Mouse (Mus musculus): ENCODE data around the gene Ecsit. TPM values are rescaled to one million over a fixed set of nuclear protein-coding genes. Genes with fewer than 3 reads are reported as not detected.

Ecsit gene
- polyA plus RNA-seq, 2 experiments, result 30.6 to 37.5 TPM

- Histone ChIP-seq H3K4me1 (ENCODE audit: control insufficient read depth, insufficient read depth, low read length) (peaks cover 6% of the 10 kb centered on the region; the same call in 1 of the 2 replicates), H3K27me3 (ENCODE audit: control insufficient read depth, insufficient read depth, low read length) (no peaks in the 10 kb centered on the region), H3K9ac (ENCODE audit: low read depth, low read length, severe bottlenecking) (no peak overlapping the region), H3K9me3 (ENCODE audit: control insufficient read depth, low read length) (no peaks in the 10 kb centered on the region), H3K27ac (replicated peaks; ENCODE audit: low read depth, low read length) (no peak overlapping the region), H3K4me2 (replicated peaks; ENCODE audit: low read depth, low read length, severe bottlenecking) (no peak overlapping the region), H3K36me3 (ENCODE audit: control insufficient read depth, insufficient read depth, low read length) (peaks cover 54% of the 10 kb centered on the region), H3K4me3 (replicated peaks; ENCODE audit: low read length) (no peak overlapping the region)
- ATAC-seq (ENCODE audit: low FRiP score, low read depth), result no peak
- DNase-seq (ENCODE audit: low spot score), result no peak
- TF ChIP-seq POLR2A (IDR thresholded peaks at IDR 0.05; ENCODE audit: borderline replicate concordance, extremely low read depth, insufficient read depth, insufficient read length), result no peak
- WGBS, result 91% methylated on average over 11 of the region's 11 CpGs
Measured at GRCm38 (mm10) chr9:22065642-22066041, 19.6 kb downstream of the Ecsit start.

DNA sequence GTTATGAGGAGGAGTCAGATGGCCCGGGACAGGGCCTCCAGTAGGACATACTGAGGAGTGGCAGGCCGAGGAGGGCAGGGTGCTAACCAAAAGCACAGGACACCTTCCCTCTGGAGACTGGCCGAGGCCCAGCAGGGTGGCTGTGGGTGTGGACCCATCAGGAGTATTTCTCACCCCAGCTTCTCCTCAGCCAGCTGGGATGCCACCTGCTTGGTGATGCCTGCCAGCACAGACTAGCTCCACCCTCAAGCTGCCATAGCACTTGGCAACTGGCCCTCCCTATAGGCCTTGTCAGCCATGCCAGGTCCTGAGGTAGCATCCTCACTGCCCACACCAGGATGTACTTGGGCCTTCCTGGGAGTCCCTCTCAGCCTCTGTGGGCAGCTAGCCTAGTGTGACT, 20.9 kb downstream of the Ecsit start:
- WGBS, result 88% methylated on average over 3 of the region's 3 CpGs
- H3K9ac ChIP-seq (ENCODE audit: low read depth, low read length, severe bottlenecking), result no peak overlapping the region
- no peaks in the 10 kb centered on the region for H3K27me3 ChIP-seq (ENCODE audit: control insufficient read depth, insufficient read depth, low read length)
- H3K4me3 ChIP-seq (replicated peaks; ENCODE audit: low read length), result no peak overlapping the region
- H3K4me1 ChIP-seq (ENCODE audit: control insufficient read depth, insufficient read depth, low read length), result no peaks in the 10 kb centered on the region
- H3K27ac ChIP-seq (replicated peaks; ENCODE audit: low read depth, low read length), result no peak overlapping the region
- no peaks in the 10 kb centered on the region for H3K9me3 ChIP-seq (ENCODE audit: control insufficient read depth, low read length)
- TF ChIP-seq POLR2A (IDR thresholded peaks at IDR 0.05; ENCODE audit: borderline replicate concordance, extremely low read depth, insufficient read depth, insufficient read length), result no peak
- no peak overlapping the region for H3K4me2 ChIP-seq (replicated peaks; ENCODE audit: low read depth, low read length, severe bottlenecking)
- peaks cover 57% of the 10 kb centered on the region for H3K36me3 ChIP-seq (ENCODE audit: control insufficient read depth, insufficient read depth, low read length)
- ATAC-seq (ENCODE audit: low FRiP score, low read depth) (no peak), DNase-seq (ENCODE audit: low spot score) (no peak)

DNA sequence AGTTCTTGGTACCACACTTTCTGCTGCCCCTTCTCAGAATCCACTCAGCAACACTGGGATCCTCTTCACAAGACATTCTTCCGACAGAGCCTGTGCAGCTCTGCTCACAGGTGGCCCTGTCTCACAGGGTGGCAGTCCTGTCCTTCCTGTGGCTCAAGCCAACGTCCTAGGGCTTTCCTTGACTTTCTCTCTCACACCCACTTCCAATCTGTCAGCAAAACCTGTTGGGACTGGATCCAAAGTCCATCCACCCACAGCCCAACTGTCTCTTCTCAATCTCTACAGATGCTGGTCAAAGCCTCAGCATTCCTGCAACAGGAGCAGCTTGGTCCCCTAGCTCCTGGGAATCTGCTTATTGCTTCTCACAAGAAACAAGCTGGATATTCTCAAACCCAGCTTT, 23.9 kb downstream of the Ecsit start:
- no peak for DNase-seq (ENCODE audit: low spot score)
- Histone ChIP-seq H3K36me3 (ENCODE audit: control insufficient read depth, insufficient read depth, low read length) (peaks cover 66% of the 10 kb centered on the region), H3K4me3 (replicated peaks; ENCODE audit: low read length) (no peak overlapping the region), H3K9me3 (ENCODE audit: control insufficient read depth, low read length) (no peaks in the 10 kb centered on the region), H3K4me1 (ENCODE audit: control insufficient read depth, insufficient read depth, low read length) (no peaks in the 10 kb centered on the region), H3K27me3 (ENCODE audit: control insufficient read depth, insufficient read depth, low read length) (no peaks in the 10 kb centered on the region), H3K9ac (ENCODE audit: low read depth, low read length, severe bottlenecking) (no peak overlapping the region), H3K27ac (replicated peaks; ENCODE audit: low read depth, low read length) (no peak overlapping the region), H3K4me2 (replicated peaks; ENCODE audit: low read depth, low read length, severe bottlenecking) (no peak overlapping the region)
- ATAC-seq (ENCODE audit: low FRiP score, low read depth), result no peak
- no peak for TF ChIP-seq POLR2A (IDR thresholded peaks at IDR 0.05; ENCODE audit: borderline replicate concordance, extremely low read depth, insufficient read depth, insufficient read length)
- WGBS, result 81% methylated on average over 2 of the region's 2 CpGs

DNA sequence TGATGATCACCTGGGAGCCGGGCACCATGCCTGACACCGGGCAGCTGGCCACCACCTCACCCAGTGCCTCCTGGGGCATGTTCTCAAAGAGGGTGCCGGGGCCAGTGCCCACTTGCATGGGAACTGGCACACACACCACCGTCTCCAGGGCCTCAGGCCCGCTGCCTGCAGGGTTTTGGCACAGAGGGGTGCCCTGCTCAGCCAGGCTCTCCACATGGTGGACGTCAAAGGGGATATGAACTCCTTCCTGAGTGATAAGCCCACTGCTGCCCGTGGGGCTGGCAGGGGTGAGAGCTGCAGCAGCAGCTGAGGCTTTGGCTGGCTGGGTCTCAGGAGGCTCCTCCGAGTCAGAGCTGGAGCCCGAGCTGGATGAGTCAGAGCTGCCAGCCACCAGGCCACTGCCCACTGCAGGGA, 27.2 kb downstream of the Ecsit start:
- Histone ChIP-seq H3K27me3 (ENCODE audit: control insufficient read depth, insufficient read depth, low read length) (peaks cover 28% of the 10 kb centered on the region), H3K4me1 (ENCODE audit: control insufficient read depth, insufficient read depth, low read length) (no peaks in the 10 kb centered on the region), H3K9me3 (ENCODE audit: control insufficient read depth, low read length) (no peaks in the 10 kb centered on the region), H3K36me3 (ENCODE audit: control insufficient read depth, insufficient read depth, low read length) (peaks cover 36% of the 10 kb centered on the region), H3K27ac (replicated peaks; ENCODE audit: low read depth, low read length) (no peak overlapping the region), H3K9ac (ENCODE audit: low read depth, low read length, severe bottlenecking) (no peak overlapping the region), H3K4me2 (replicated peaks; ENCODE audit: low read depth, low read length, severe bottlenecking) (no peak overlapping the region), H3K4me3 (replicated peaks; ENCODE audit: low read length) (no peak overlapping the region)
- WGBS, result 92% methylated on average over 8 of the region's 9 CpGs
- DNase-seq (ENCODE audit: low spot score) (no peak), ATAC-seq (ENCODE audit: low FRiP score, low read depth) (no peak)
- no peak for TF ChIP-seq POLR2A (IDR thresholded peaks at IDR 0.05; ENCODE audit: borderline replicate concordance, extremely low read depth, insufficient read depth, insufficient read length)

DNA sequence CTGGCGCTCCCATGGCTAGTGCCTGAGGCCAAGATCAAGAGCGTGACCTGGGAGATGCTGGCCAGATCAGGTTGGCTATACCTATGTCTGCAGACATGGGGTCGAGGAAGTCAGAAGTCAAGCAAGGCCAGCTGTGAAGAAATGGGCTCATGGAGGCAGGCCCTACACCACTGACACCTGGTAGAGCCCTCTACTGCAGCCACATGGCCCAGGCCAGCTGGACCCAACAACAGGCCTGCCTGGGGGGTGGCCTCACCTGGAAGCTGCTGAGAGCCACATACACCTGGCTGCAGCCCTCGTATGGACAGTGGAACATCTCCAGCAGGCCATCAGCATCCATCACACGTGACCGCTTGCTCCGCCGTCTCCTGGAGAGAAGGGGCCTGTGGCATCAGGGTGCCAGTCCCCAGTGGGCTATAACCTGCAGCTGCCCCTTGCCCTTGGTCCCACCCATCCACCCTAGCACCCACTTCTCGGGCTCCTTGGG, 28.2 kb downstream of the Ecsit start:
- WGBS, result 86% methylated on average over 6 of the region's 9 CpGs

More for the DNA sequence above, 28.2 kb downstream of the Ecsit start:
- no peak overlapping the region for H3K9ac ChIP-seq (ENCODE audit: low read depth, low read length, severe bottlenecking)
- DNase-seq (ENCODE audit: low spot score) (no peak), ATAC-seq (ENCODE audit: low FRiP score, low read depth) (no peak)
- no peak overlapping the region for H3K27ac ChIP-seq (replicated peaks; ENCODE audit: low read depth, low read length)
- H3K4me1 ChIP-seq (ENCODE audit: control insufficient read depth, insufficient read depth, low read length), result no peaks in the 10 kb centered on the region
- H3K9me3 ChIP-seq (ENCODE audit: control insufficient read depth, low read length), result no peaks in the 10 kb centered on the region
- H3K36me3 ChIP-seq (ENCODE audit: control insufficient read depth, insufficient read depth, low read length), result peaks cover 31% of the 10 kb centered on the region
- H3K4me3 ChIP-seq (replicated peaks; ENCODE audit: low read length), result no peak overlapping the region
- no peak for TF ChIP-seq POLR2A (IDR thresholded peaks at IDR 0.05; ENCODE audit: borderline replicate concordance, extremely low read depth, insufficient read depth, insufficient read length)
- H3K4me2 ChIP-seq (replicated peaks; ENCODE audit: low read depth, low read length, severe bottlenecking), result no peak overlapping the region
- peaks cover 38% of the 10 kb centered on the region for H3K27me3 ChIP-seq (ENCODE audit: control insufficient read depth, insufficient read depth, low read length)

Data from limb, embryonic 14.5 days (tissue).